Mouse (Mus musculus): ENCODE measurements around the gene Gm8677.
"Not testable (repeated sequence)": the region's sequence is repeated elsewhere in the genome, so short reads cannot be mapped to it uniquely, and the experiment has no call there.

The Gm8677 gene

DNA sequence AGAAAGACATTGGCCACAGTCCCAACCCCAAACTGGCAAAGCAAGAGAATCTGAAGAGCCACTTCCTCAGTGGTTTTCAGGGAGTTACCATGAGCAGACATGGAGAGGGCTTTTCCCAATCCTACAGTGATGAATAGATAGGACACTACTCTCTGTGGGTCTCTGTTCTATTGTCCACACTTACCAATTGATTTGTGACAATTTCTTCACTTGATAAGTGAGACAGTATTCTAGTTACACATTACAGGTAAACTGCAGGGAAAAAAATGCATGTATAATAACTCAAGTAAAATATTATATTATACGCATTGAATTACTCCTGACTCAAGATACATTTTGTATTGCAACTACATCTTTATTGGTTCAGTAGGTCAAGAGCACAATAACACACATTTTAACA lies at the start of gene Gm8677:
Gm8677 (minus strand) TSS at position 101 of the 400 bp plus-strand sequence.
- in situ Hi-C loops (cut with MboI, MseI) = not testable (repeated sequence)

DNA sequence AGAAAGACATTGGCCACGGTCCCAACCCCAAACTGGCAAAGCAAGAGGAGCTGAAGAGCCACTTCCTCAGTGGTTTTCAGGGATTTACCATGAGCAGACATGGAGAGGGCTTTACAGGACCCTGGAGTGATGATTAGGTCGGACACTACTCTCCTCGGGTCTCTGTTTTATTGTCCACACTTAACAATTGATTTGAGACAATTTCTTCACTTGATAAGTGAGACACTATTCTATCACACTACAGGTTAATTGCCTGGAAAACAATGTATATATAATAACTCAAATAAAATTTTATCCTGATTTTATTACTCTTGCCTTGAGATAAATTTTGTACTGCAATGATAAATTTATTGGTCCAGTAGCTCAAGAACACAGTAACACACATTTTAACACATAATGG lies 30.6 kb upstream of the Gm8677 start, which contains the start of gene Gm4201:
Gm4201 (minus strand) TSS at position 101 of the 400 bp plus-strand sequence.
- in situ Hi-C loops (cut with MboI, MseI) = not testable (repeated sequence)

DNA sequence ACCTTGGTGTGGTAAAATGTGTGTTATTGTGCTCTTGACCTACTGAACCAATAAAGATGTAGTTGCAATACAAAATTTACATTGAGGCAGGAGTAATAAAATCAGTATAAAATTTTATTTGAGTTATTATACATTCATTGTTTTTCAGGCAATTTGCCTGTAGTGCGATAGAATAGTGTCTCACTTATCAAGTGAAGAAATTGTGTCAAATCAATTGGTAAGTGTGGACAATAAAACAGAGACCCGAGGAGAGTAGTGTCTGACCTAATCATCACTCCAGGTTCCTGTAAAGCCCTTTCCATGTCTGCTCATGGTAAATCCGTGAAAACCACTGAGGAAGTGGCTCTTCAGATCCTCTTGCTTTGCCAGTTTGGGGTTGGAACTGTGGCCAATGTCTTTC lies 12.0 kb downstream of the Gm8677 start, which contains the start of gene Vmn1r152:
Vmn1r152 (plus strand) TSS at position 301 of the 400 bp plus-strand sequence.
- in situ Hi-C loops (cut with MboI, MseI) = not testable (repeated sequence)

DNA sequence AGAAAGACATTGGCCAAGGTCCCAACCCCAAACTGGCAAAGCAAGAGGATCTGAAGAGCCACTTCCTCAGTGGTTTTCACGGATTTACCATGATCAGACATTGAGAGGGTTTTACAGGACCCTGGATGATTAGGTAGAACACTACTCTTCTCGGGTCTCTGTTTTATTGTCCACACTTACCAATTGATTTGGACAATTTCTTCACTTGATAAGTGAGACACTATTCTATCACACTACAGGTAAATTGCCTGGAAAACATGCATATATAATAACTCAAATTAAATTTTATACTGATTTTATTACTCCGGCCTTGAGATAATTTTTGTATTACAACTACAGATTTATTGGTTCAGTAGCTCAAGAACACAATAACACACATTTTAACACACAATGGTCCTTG lies 35.1 kb downstream of the Gm8677 start, which contains the start of gene Vmn1r151:
Vmn1r151 (minus strand) TSS at position 101 of the 400 bp plus-strand sequence.
- in situ Hi-C loops (cut with MboI, MseI) = not testable (repeated sequence)

All from T-helper 1 cell (primary cell).